Mouse (Mus musculus) spleen, postnatal 10 days (tissue): ENCODE measurements around the gene Fam104a.

Experiments
- DNase-seq, 2 experiments: peaks; one replicate each; pipeline ENCODE4 v3.0.0; 2021 to 2022; ENCODE audit warnings: low spot score in 2 of 2

Fam104a gene

DNA sequence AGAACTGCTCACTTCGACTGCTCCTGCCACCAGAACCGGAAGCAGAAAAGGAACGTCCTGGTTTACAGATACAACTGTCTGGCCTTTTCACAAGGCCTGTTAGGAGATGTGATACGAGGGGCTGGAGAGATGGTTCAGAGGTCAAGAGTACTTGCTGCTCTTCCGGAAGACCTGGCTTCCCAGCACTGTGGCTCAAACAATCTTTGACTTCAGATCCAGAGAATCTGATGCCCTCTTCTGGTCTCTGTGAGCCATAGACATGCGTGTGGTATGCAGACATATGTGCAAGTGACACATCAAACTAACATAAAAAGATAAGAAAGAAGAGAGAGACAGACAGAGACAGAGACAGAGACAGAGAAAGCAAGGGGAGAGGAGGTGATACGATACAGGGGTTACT lies 51.7 kb downstream of the Fam104a start:
- no peak for DNase-seq

DNA sequence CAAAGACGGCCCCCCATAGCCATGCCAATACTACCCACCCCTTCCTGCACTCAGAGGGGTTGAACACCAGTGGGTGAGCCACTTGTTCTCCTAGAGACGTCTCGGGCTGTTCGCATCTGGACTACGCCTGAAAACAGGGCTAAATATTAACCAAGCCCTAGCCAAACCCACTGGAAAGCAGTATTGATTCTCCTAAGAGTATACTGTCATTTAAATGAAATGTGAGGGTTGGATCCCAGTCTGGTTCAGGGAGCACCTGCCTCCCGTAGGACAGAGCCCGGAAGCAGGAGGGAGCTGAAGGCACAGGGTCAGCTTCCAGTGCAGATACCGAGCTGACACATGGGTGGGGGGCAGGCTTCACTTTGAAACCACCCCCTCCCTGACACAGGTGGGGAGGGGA lies 52.1 kb downstream of the Fam104a start:
- DNase-seq = no peak

DNA sequence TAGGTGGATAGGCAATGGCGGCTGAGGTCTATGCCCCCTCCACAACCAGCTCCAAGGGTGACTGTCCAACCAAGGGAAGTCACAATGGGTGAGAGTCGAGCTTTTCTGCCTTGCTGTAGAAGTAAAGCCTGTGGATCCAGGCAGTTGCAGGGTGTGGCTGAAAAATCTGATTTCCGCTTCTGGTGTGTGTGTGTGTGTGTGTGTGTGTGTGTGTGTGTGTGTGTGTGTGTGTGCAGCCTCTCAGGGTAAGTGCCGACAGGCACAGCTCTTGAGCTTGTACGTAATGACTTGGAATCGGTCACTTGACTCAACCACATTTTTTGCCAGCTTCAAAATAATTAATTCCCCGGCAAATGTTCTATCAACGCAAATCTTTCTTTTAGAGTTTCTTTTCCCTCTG lies 52.7 kb downstream of the Fam104a start:
- no peak for DNase-seq

DNA sequence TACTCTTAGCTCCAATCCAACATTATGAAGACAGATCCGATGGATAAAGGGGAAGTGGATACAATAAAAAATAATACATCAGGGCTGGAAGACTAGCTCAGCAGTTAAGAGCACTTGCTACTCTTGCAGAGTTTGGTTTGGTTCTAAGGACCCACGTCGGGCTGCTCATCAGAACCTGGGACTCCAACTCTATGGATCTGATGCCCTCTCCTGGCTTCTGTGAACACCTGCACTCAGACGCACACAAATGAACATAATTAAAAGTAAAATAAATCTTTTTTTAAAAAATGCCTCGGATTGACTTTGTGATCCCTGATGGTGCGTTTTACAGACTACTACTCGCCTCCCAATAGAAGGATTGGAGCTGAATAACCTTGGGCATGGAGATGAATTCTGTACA lies 53.3 kb downstream of the Fam104a start:
- DNase-seq = no peak

DNA sequence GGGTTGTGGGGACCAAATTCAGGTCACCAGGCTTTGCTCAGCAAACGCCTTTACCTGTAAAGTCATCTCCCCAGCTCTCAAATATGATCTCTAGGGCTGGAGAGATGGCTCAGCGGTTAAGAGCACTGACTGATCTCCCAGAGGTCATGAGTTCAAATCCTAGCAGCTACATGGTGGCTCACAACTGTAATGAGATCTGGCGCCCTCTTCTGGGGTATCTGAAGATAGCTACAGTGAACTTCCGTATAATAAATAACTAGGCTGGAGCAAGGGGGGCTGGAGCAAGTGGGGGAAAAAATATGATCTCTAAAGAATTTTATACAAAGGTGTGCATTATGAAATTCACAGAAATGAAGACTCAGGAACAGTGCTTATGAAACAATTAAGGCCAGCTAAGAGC lies 56.2 kb downstream of the Fam104a start:
- DNase-seq = peak in 1 of 2 experiments; percentile 33

DNA sequence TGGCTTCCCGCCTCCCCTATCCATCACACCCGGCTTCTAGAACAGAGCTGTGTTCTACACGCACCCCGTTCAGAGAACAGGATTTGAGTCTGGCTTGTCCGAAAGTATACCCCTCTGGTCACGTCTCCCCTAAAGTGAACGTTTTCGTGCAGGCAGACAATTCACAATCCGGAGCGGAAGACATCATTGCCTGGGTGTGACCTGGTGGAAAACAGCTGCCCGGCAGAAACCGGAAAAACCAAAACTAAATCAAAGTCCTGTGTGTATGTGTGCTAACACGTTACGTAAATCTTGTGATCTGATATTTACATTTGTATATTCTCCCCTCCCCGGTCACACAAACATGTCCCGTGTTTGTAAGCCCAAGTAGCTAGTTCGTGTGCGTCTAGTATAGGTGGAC lies 58.5 kb downstream of the Fam104a start:
- no peak for DNase-seq

DNA sequence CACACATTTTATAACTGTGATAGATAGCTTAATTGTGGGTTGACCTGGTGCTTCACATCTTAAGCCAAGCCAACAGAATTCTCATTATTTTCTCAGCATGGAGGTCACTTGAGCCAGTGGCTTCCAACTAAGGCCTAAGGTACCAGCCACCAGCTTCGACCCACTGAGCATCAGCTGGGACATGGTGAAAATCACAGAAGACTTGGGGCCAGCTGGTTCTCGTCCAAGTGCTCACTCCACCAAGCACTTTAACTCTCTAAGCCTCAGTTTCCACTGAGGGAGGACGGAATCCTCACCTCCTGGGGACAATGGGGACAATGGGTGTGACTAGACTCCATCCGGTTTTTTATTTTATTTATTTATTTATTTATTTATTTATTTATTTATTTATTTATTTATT lies 61.9 kb downstream of the Fam104a start:
- DNase-seq = no peak

DNA sequence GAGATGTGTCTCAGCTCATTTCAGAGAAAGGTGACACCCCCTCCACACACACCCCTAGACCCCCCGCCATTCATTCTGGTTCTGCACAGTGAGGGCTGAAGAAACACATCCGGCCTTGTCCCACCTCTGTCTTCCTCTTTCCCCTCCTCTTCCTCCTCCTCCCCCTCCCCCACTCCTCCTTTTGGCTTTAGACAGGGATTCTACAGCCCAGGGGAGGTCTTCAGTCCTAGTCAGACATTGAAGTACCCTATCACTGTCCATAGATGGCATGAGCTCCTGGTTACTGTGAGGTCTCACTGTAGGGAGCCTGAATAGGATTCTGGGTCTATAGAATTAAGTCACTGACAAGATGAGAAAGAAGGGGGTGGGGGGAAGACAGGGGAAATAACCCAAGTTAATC lies 63.0 kb downstream of the Fam104a start:
- DNase-seq = no peak

DNA sequence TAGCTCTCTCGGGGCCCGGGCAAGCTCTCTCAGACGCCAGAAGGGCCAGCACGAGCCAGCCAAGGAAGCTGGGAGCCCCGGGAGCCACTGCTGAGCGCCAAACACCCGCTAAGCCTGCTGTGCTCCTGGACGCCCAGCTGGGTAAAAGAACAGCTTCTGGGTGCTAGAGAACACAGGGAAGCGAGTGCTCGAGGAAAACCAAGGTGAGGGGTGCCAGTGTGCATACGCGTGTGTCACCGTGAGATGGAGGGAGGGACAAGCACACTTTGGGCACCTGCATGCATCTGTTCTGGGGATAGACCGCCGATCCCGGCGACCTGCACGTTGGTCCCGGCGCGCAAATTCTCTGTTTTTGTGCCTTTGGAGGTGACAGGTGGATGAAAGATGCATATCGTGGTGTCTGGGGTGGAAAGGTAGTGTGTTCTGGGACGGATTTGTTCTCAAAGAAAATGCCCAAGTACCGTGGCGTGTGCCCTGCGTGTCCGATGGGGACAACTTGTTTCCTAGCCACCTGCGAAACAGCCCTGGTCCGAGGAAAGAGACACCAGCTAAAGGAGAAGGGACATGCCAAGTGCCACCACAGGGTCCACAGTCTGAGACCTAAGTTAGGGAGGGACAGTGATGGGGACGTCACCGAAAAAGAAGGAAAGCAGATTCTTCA lies 64.4 kb downstream of the Fam104a start:
- DNase-seq = no peak

DNA sequence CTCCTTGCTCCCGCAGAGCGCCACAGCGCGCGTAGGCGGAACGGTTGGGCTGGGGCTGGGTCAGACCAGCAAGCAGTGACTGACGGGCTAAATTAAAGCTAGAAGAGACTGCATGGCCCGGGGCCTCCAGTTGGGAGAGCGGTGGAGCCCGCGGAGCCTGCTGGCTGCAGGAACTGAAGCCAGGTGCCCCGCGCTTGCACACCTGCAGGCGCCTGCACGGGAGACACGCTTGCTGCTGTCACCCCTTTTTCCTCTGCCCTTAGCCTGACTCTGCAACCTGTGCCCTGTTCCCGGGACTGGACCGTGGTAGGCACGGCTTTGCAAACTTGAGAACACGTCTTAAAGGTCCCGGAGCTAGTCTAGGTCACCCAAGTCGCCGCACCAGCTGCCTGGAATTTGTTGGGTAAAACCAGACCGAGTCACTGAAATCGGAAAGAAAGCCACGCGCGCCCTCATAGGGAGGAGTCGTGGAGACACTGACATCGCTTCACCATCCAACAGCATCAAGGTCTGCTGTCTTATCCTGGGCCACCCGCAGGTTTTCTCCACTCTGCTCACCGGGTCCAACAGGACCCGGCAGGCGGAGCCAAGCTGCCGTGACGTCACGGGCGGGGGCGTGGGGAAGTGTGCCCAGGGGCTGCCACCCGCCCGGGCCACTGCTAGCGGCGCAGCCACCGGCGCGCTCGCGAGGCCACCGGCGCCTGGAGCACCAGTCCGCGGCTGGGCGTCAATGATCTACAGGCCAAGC lies 65.1 kb downstream of the Fam104a start, which contains the start of gene Sstr2:
Gene Sstr2, plus strand, starts transcription at position 671 of the 748 bp plus-strand sequence.
- peak; percentile 57 to 83 for DNase-seq

DNA sequence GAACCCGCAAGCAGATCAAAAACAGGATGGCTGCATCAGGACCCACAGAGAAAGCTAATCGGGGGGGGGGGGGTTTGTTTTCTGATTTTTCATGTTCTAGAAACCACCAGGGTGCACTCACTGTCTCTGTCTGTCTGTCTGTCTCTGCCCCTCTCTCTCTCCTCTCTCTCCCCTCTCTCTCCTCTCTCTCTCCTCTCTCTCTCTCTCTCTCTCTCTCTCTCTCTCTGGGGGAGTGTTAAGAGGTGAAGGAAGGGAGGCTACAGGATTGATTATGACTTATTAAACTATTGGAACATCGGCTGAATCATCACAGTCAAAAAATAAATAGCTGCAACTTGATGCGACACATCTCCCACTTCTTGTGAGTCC lies 65.7 kb downstream of the Fam104a start:
- no peak for DNase-seq

DNA sequence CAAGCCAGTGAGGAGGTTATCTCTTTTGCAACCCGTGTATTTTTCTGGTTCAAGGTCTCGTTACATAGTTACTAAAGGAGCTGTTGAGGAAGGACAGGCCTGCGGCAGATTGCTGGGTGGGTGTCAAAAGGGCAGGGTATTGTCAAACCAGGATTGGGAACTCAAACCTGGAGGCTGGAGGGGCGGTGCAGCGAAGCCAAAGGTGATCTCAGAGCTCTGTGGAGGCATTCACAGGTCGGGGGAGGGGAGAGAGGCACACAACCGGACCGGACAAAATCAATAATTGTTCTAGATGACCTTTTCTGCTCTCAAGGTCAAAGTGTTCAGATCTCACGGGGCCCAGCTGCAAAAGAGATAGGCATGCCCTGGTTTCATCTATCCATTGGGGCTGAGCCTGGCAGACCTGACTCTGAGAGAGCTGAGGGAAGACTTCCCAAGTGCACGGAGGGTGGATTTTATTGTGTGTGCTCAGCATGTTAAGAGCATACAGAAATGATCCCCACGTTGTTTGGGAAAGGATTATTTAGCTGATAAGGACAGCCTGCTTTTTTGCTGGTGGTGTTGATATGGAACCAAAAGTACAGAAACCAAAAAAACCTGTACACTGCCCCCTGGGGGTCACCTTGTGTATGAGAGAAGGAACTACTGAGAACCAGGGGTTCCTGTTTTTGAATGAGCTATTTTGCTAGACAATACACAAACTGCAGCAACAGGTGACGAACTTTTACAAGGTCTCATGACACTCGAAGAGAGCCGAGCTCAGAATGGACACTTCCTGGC lies 66.6 kb downstream of the Fam104a start:
- DNase-seq = peak; percentile 48 to 87

DNA sequence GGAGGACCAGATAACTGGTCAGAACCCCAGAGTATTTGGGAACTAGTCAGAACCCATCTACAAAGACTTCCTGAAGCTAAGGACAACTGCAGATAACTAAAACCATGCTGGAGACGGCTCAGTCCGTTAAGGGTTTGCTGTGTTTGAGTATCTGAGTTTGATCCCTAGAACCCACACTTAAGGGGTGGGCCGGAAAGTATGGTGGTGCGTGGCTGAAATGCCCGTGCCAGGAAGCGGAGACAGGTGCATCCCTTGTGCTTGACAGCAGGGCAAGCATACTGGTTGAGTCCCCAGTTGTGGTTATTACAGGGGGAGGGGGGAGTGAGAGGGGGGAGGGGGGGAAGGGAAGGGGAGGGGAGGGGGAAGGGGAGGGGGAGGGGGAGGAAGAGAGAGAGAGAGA lies 69.5 kb downstream of the Fam104a start:
- no peak for DNase-seq

DNA sequence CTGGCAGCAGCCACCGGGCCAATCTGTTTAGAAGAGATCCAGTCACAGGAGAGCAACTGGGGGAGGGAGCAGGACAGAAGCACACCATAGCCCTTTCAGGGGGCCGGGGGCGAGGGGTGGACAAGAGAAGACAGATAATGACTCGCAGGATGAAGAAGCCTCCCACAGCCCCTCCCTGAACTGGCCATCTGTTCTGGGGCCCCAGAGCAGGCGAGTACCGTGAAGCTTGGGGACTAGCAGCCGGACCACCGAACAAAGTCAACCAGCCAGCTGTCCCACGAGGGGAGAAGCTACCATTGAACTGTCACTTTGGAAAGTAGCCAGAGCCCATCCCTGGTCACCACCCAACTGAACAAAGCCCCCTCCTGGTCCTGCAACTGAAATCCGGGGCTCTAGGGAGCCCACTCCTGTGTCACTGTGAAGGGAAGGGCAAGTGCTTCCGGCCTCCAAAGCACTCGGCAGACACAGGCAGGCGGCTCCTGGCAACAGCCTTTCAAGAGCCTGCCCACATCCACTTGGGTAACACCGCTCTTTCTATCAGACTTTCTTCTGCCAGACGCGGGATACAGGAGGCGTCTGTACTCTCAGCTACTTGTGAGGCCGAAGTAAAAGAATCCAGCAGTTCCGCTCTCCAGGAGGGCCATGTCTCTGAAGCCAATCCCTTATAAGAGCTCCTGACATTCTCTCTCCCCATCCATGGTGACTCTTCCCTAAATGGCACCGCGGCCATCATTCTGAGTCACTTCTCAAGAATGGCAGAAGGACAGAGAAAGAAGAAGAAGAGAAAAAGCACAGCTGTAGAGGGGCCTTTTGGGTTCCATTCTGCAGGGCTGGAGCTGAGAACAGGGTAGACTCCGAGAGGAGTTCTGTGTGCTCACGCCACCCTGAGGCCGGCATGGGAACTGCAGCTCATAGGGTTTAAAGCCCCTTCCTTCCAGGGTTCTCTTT lies 72.0 kb downstream of the Fam104a start:
- DNase-seq = peak; percentile 15 to 71
